Mouse (Mus musculus): ENCODE results near the gene Nxnl1. TPM values are rescaled to one million over a fixed set of nuclear protein-coding genes. Genes with fewer than 3 reads are reported as not detected.
"Not testable (repeated sequence)": the region's sequence is repeated elsewhere in the genome, so short reads cannot be mapped to it uniquely, and the experiment has no call there.

The Nxnl1 gene
- total and polyA plus RNA-seq, 2 experiments from 2014 or later: 0.05 to 0.55 TPM

DNA sequence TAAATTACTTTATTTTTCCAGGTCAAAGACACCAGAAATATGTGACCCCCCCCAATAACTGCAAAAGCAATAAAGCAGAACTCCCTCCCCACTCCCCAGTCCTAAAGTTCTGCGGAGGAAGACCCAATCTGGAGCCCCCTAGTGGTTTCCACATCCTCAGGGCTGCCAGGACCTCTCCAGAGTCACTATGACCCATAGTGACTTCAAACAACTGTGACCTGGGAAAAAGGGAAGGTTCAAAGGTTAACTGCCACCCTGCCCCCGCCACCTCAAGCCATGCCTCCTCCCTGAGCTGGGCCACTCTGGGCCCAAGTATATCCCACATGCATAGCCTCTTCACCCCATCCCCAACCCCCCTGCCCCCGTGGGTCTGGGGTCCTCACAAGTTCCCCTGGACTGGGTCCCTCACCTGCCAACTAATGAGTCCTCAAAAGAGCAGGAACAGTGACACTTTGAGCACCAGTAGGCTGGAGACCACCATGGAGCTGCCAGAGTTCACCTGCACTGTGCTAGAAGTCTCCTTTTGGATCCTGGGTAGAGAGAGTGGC is 32.1 kb downstream of the Nxnl1 start:
- H3K36me3 ChIP-seq (ENCODE audit: insufficient read depth, low read length): no peaks in the 10 kb centered on the region
- WGBS: 23% methylated on average over 3 of the region's 3 CpGs
- H3K9ac ChIP-seq (replicated peaks; ENCODE audit: low read length, poor library complexity, severe bottlenecking): no peak overlapping the region
- no peak for DNase-seq (ENCODE audit: low spot score)
- 0 out of 2 replicates have a peak, but pooled peaks have one; percentile 21 for TF ChIP-seq CTCF (IDR thresholded peaks at IDR 0.05)
- H3K4me2 ChIP-seq (ENCODE audit: low read depth, low read length, poor library complexity, severe bottlenecking): no peak overlapping the region
- no peaks in the 10 kb centered on the region for H3K9me3 ChIP-seq (ENCODE audit: low read length)
- H3K27me3 ChIP-seq (ENCODE audit: insufficient read depth, low read length): 0 out of 2 replicates have a peak, but pooled peaks cover 5% of the 10 kb centered on the region
- H3K27ac ChIP-seq (ENCODE audit: low read depth, low read length): no peak overlapping the region
- H3K4me1 ChIP-seq (ENCODE audit: insufficient read depth, low read length): 0 out of 2 replicates have a peak, but pooled peaks cover 3% of the 10 kb centered on the region
- H3K4me3 ChIP-seq (ENCODE audit: low read depth, low read length): no peak overlapping the region
- no peak for ATAC-seq (ENCODE audit: low FRiP score)

DNA sequence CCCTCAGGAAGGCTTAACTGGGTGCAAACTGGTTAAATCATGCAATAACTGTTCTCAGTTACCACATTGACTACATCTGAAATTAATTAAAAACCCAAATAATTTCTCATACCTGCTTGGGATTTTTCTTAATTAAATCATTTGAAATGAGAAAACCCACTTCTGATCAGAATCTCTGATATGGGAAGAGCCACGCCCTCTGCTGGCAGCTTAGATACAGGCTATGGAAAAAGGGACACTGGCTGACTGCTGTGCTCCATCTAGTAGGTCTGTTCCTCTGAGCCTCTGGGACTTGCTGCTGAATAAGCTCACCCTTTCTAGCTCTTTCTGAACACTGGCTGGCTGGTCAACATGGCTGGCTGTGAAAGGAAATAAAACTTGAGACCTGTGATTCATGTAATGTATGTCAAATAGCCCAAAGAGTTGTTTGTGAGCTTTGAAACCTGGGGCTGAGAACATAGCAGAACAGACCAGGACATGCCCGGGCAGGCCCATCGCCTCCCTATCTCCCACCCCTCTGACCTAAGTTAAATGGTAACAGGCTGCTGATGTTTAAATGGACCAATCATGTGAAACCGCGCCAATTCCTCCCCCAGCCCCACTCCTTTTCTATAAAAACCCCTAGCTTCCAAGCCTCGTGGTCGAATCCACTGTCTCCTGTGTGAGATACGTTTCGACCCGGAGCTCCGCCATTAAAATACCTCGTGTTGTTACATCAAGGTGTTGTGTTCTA is 35.5 kb downstream of the Nxnl1 start:
- H3K27ac ChIP-seq (ENCODE audit: low read depth, low read length); H3K36me3 ChIP-seq (ENCODE audit: insufficient read depth, low read length); H3K9me3 ChIP-seq (ENCODE audit: low read length); H3K9ac ChIP-seq (replicated peaks; ENCODE audit: low read length, poor library complexity, severe bottlenecking); H3K4me3 ChIP-seq (ENCODE audit: low read depth, low read length); H3K4me2 ChIP-seq (ENCODE audit: low read depth, low read length, poor library complexity, severe bottlenecking); ATAC-seq (ENCODE audit: low FRiP score); H3K4me1 ChIP-seq (ENCODE audit: insufficient read depth, low read length): not testable (repeated sequence)
- peaks cover 13% of the 10 kb centered on the region for H3K27me3 ChIP-seq (ENCODE audit: insufficient read depth, low read length)
- WGBS: 64% methylated on average over 5 of the region's 12 CpGs
- peak; percentile 51 for DNase-seq (ENCODE audit: low spot score)
- TF ChIP-seq CTCF (IDR thresholded peaks at IDR 0.05): peak; percentile 61

DNA sequence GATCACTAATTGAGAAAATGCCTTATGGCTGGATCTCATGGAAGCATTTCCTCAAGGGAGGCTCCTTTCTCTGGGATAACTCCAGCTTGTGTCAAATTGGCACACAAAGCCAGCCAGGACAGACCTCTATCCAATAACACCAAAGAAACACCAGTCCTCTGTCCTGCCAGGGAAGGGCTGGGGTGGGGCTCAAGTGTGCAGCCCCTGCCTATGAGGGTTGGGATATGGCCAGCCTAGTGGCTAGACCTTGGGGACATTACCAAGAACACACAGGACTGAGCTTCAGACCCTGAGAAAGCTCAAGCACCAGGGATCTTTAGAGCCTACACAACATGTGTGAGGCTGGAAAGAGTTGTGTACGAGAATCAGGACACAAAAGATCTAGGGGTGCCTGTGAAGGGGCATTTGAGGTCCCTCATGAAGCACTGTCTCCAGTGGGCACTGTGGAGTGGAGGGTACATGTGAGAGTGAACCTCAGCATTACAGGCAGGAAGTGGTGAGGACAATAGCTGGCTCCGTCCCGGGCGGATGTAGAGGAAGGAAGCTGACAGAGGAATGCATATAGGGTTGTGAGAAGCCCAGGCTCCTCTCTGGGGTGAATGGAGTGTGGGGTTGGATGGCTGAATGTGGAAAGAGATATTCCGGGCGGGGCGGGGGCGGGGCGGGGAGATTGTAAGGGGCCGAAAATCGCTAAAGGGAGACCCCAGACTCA is 37.9 kb downstream of the Nxnl1 start:
- no peak for DNase-seq (ENCODE audit: low spot score)
- Histone ChIP-seq H3K27ac (ENCODE audit: low read depth, low read length) (0 out of 2 replicates have a peak overlapping the region, but pooled peaks have one; percentile 12), H3K4me3 (ENCODE audit: low read depth, low read length) (no peak overlapping the region), H3K27me3 (ENCODE audit: insufficient read depth, low read length) (peaks cover 17% of the 10 kb centered on the region), H3K9me3 (ENCODE audit: low read length) (no peaks in the 10 kb centered on the region), H3K9ac (replicated peaks; ENCODE audit: low read length, poor library complexity, severe bottlenecking) (no peak overlapping the region), H3K4me1 (ENCODE audit: insufficient read depth, low read length) (no peaks in the 10 kb centered on the region), H3K4me2 (ENCODE audit: low read depth, low read length, poor library complexity, severe bottlenecking) (no peak overlapping the region), H3K36me3 (ENCODE audit: insufficient read depth, low read length) (no peaks in the 10 kb centered on the region)
- WGBS: 83% methylated on average over 11 of the region's 11 CpGs
- ATAC-seq (ENCODE audit: low FRiP score): no peak
- TF ChIP-seq CTCF (IDR thresholded peaks at IDR 0.05): no peak

DNA sequence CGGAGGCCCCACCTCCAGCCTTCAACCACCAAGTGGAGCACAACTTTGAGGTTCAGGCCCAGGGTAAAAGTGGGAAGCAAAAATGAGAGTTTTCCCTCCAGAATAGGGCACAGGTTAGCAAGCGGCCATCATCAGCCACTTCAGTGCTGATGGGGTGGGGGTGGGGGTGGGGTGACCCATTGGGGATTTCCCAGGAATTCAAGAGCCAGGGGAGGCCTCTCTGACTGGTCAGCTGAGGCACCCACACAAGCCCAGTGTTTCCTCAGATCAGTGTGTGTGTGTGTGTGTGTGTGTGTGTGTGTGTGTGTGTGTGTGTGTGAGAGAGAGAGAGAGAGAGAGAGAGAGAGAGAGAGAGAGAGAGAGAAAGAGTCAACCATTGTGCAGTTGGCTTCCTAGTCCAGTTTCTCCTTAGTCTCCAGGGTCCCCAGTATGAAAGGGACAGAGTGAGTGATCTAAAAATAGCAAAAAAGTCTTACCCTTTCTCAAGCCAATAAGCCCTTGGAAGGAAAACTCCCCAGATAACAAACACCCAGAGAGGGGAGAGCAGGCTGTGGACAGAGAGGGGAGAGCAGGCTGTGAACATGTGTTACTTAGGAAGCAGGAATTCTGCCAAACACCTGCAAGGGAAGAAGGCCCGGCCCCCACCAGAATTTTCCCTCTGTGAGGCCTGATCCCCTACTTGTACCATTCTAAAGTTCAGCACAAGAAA is 39.1 kb downstream of the Nxnl1 start:
- Histone ChIP-seq H3K9ac (replicated peaks; ENCODE audit: low read length, poor library complexity, severe bottlenecking) (no peak overlapping the region), H3K4me1 (ENCODE audit: insufficient read depth, low read length) (no peaks in the 10 kb centered on the region), H3K9me3 (ENCODE audit: low read length) (no peaks in the 10 kb centered on the region), H3K27me3 (ENCODE audit: insufficient read depth, low read length) (peaks cover 17% of the 10 kb centered on the region), H3K4me2 (ENCODE audit: low read depth, low read length, poor library complexity, severe bottlenecking) (no peak overlapping the region), H3K4me3 (ENCODE audit: low read depth, low read length) (no peak overlapping the region), H3K36me3 (ENCODE audit: insufficient read depth, low read length) (no peaks in the 10 kb centered on the region), H3K27ac (ENCODE audit: low read depth, low read length) (no peak overlapping the region)
- TF ChIP-seq CTCF (IDR thresholded peaks at IDR 0.05): no peak
- 48% methylated on average over 3 of the region's 3 CpGs for WGBS
- no peak for ATAC-seq (ENCODE audit: low FRiP score)
- DNase-seq (ENCODE audit: low spot score): no peak

DNA sequence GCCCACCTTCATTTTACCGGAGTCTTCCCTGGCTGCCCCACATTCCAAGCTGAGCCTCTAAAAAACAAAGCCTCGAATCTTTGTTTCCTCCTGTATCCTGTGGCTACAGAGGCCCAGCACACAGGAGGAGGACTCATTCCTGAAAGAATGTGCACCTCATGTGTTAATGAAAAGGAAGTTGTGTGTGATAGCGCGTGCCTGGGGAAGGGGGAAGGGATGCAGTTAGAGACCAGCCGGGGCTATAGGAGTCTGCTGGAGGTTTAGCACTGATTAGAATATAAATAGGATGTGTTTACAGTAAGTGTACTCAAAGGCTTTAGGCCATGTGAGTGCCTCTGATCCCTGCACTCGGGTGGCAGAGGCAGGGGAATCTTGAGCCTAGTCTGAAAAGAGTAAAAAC is 40.1 kb downstream of the Nxnl1 start:
- Histone ChIP-seq H3K36me3 (ENCODE audit: insufficient read depth, low read length) (no peaks in the 10 kb centered on the region), H3K27ac (ENCODE audit: low read depth, low read length) (no peak overlapping the region), H3K27me3 (ENCODE audit: insufficient read depth, low read length) (peaks cover 17% of the 10 kb centered on the region), H3K4me2 (ENCODE audit: low read depth, low read length, poor library complexity, severe bottlenecking) (no peak overlapping the region), H3K4me3 (ENCODE audit: low read depth, low read length) (no peak overlapping the region), H3K9ac (replicated peaks; ENCODE audit: low read length, poor library complexity, severe bottlenecking) (no peak overlapping the region), H3K9me3 (ENCODE audit: low read length) (no peaks in the 10 kb centered on the region), H3K4me1 (ENCODE audit: insufficient read depth, low read length) (no peaks in the 10 kb centered on the region)
- TF ChIP-seq CTCF (IDR thresholded peaks at IDR 0.05): no peak
- DNase-seq (ENCODE audit: low spot score) (no peak), ATAC-seq (ENCODE audit: low FRiP score) (no peak)
- 14% methylated on average over 6 of the region's 6 CpGs for WGBS
